Mouse (Mus musculus) C2C12 (cell line): Measurements from ENCODE around the gene Slc27a4.

ENCODE experiments used
- CEBPB ChIP-seq: IDR thresholded peaks from one replicate; pipeline ENCODE4 v1.6.1; 2011; ENCODE audit warnings: low read depth, mild to moderate bottlenecking, control low read depth, moderate library complexity
- CTCF ChIP-seq: IDR thresholded peaks from one replicate; pipeline ENCODE4 v1.5.1; 2011; ENCODE audit not compliant: control insufficient read depth, insufficient read depth, insufficient read length
- MAX ChIP-seq: IDR thresholded peaks from one replicate; pipeline ENCODE4 v1.6.1; 2011; ENCODE audit warnings: mild to moderate bottlenecking, control low read depth
- MYOG ChIP-seq: IDR thresholded peaks from one replicate; pipeline ENCODE4 v1.6.1; 2011; ENCODE audit not compliant: control insufficient read depth, insufficient read length; ENCODE audit errors: extremely low read depth

GRCm38 (mm10) chr2:29833796-29834195, 31.4 kb downstream of the Slc27a4 start:
- TF ChIP-seq CTCF (no peak), MAX (no peak), MYOG (no peak), CEBPB (no peak)
